Mouse (Mus musculus): ENCODE measurements around the gene Cdk17. TPM values are rescaled to one million over a fixed set of nuclear protein-coding genes. Genes with fewer than 3 reads are reported as not detected.

The Cdk17 gene
- 18.5 TPM for polyA plus RNA-seq (2014; fragmentation: Illumina TruSeq; extraction: RNeasy Lipid Tissue Mini Kit (QIAGEN cat#74804); ENCODE audit: low read depth, low replicate concordance)

DNA sequence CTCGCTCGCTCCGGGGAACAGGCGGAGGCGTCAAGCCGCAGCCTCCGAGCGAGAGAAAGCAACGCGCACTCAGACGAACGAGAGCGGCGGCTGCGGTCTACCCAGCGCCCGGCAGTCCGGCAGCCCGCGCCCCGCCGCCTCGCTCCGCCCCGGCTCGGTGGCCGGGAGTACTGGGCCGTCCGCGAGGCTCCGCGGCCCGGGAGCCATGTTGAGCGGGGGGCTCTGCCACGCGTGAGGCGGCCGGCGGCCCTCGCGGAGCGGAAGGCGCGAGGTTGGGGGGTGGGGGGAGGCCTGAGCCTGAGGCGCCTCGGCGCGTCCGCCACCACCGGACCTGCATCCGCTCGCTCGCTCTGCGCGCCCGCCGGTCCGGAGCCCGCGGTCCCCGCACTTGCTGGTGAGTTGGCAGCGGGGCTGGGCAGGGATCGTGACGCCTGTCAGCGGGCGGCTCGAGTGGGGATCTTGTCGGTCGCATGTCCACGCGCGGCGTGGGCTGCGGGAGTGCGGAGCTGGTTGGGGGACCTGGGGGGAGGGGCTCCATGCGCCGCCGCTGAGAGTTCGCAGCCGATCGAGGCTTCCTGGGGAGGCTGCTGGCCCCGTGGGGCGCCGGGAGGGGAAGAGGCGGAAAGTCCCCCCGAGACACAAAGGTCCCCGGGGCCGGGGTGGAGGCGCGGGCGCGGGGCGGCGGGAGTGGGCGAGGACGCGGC lies at the start of gene Cdk17:
Cdk17 (plus strand) TSS at position 69 of the 704 bp plus-strand sequence.

GRCm38 (mm10) chr10:93310721-93311411 lies 150.2 kb downstream of the Cdk17 start, which contains the start of gene Elk3:
Gene Elk3, minus strand, starts transcription at chr10:93311135.

Other genes starting within 250 kb of the Cdk17 start
- 0.49 TPM for gene Cfap54, start 79.3 kb upstream of the Cdk17 start, polyA plus RNA-seq (2014; fragmentation: Illumina TruSeq; extraction: RNeasy Lipid Tissue Mini Kit (QIAGEN cat#74804); ENCODE audit: low read depth, low replicate concordance)
- 20.2 TPM for gene Elk3, start 150.3 kb downstream of the Cdk17 start, polyA plus RNA-seq (2014; fragmentation: Illumina TruSeq; extraction: RNeasy Lipid Tissue Mini Kit (QIAGEN cat#74804); ENCODE audit: low read depth, low replicate concordance)